Mouse (Mus musculus) kidney, adult 9 months (tissue): ENCODE results near the gene Stat3.

ENCODE experiments used
- DNase-seq: peaks from one replicate; pipeline ENCODE4 v3.0.0; 2022

The Stat3 gene

GRCm38 (mm10) chr11:100887764-100888163, 51.6 kb downstream of the Stat3 start:
- no peak for DNase-seq

GRCm38 (mm10) chr11:100887236-100887635, 52.1 kb downstream of the Stat3 start:
- no peak for DNase-seq

- no peak for DNase-seq
These were observed 53.1 kb downstream of the Stat3 start for GRCm38 (mm10) chr11:100886188-100886740.

GRCm38 (mm10) chr11:100885472-100885871, 53.9 kb downstream of the Stat3 start:
- DNase-seq = no peak

GRCm38 (mm10) chr11:100883640-100884039, 55.7 kb downstream of the Stat3 start:
- no peak for DNase-seq

- DNase-seq = no peak
These were observed 59.8 kb downstream of the Stat3 start for GRCm38 (mm10) chr11:100879321-100880078.

GRCm38 (mm10) chr11:100875761-100876160, 63.6 kb downstream of the Stat3 start:
- DNase-seq = peak; percentile 77

- no peak for DNase-seq
These were observed 68.4 kb downstream of the Stat3 start for GRCm38 (mm10) chr11:100870968-100871350.

- peak; percentile 77 for DNase-seq
These were observed 68.9 kb downstream of the Stat3 start for GRCm38 (mm10) chr11:100870256-100870967.

- DNase-seq = no peak
These were observed 73.7 kb downstream of the Stat3 start for GRCm38 (mm10) chr11:100865618-100866017.

- DNase-seq = no peak
These were observed 76.2 kb downstream of the Stat3 start for GRCm38 (mm10) chr11:100863141-100863540.

GRCm38 (mm10) chr11:100861836-100862235, 77.5 kb downstream of the Stat3 start:
- DNase-seq = no peak

- DNase-seq = no peak
These were observed 78.0 kb downstream of the Stat3 start for GRCm38 (mm10) chr11:100861335-100861734.

GRCm38 (mm10) chr11:100860198-100861048, 78.9 kb downstream of the Stat3 start:
- peak; percentile 91 for DNase-seq

- no peak for DNase-seq
These were observed 79.7 kb downstream of the Stat3 start for GRCm38 (mm10) chr11:100859579-100860075.

GRCm38 (mm10) chr11:100858935-100859578, 80.3 kb downstream of the Stat3 start, which contains the start of gene Stat5a:
TSS of gene Stat5a (plus strand) at chr11:100859351.
- DNase-seq = peak; percentile 97

- no peak for DNase-seq
These were observed 81.4 kb downstream of the Stat3 start for GRCm38 (mm10) chr11:100857960-100858359.

GRCm38 (mm10) chr11:100855178-100855577, 84.2 kb downstream of the Stat3 start:
- DNase-seq = peak; percentile 64

GRCm38 (mm10) chr11:100854268-100854667, 85.1 kb downstream of the Stat3 start:
- DNase-seq = peak; percentile 87

GRCm38 (mm10) chr11:100853018-100853417, 86.3 kb downstream of the Stat3 start:
- DNase-seq = no peak

- DNase-seq = no peak
These were observed 87.3 kb downstream of the Stat3 start for GRCm38 (mm10) chr11:100852088-100852487.
